Mouse (Mus musculus): ENCODE data around the gene Ift88.
A peak's percentile ranks its signal among the peaks of the same experiment; 100 is the strongest.

Ift88 gene

GRCm38 (mm10) chr14:57423432-57424211 lies at the start of gene Ift88:
TSS of gene Ift88 (plus strand) at chr14:57424062.
- DNase-seq, result peak; percentile 95

- no peak for DNase-seq
Observed at GRCm38 (mm10) chr14:57375205-57375604, 48.7 kb upstream of the Ift88 start.

GRCm38 (mm10) chr14:57376016-57376415 lies 47.8 kb upstream of the Ift88 start:
- no peak for DNase-seq

GRCm38 (mm10) chr14:57376956-57377355 lies 46.9 kb upstream of the Ift88 start:
- DNase-seq, result peak; percentile 79

GRCm38 (mm10) chr14:57377531-57377930 lies 46.3 kb upstream of the Ift88 start:
- no peak for DNase-seq

GRCm38 (mm10) chr14:57385667-57386066 lies 38.2 kb upstream of the Ift88 start:
- DNase-seq, result no peak

- peak; percentile 32 for DNase-seq
Observed at GRCm38 (mm10) chr14:57386758-57387561, 36.9 kb upstream of the Ift88 start.

GRCm38 (mm10) chr14:57391621-57392020 lies 32.2 kb upstream of the Ift88 start:
- DNase-seq, result no peak

GRCm38 (mm10) chr14:57392278-57392677 lies 31.6 kb upstream of the Ift88 start:
- no peak for DNase-seq

- DNase-seq, result peak; percentile 46
Observed at GRCm38 (mm10) chr14:57395470-57395869, 28.4 kb upstream of the Ift88 start.

GRCm38 (mm10) chr14:57397221-57397620 lies 26.6 kb upstream of the Ift88 start:
- DNase-seq, result peak; percentile 49

- DNase-seq, result peak; percentile 98
Observed at GRCm38 (mm10) chr14:57398065-57398757, 25.7 kb upstream of the Ift88 start, which contains the start of gene Cryl1. TSS of gene Cryl1 (minus strand) at chr14:57398529.

GRCm38 (mm10) chr14:57398813-57399427 lies 24.9 kb upstream of the Ift88 start:
- no peak for DNase-seq

- no peak for DNase-seq
Observed at GRCm38 (mm10) chr14:57402815-57403214, 21.0 kb upstream of the Ift88 start.

GRCm38 (mm10) chr14:57407039-57407987 lies 16.5 kb upstream of the Ift88 start:
- DNase-seq, result peak; percentile 75

- DNase-seq, result no peak
Observed at GRCm38 (mm10) chr14:57408100-57408499, 15.8 kb upstream of the Ift88 start.

GRCm38 (mm10) chr14:57409106-57409505 lies 14.8 kb upstream of the Ift88 start:
- no peak for DNase-seq

GRCm38 (mm10) chr14:57412166-57412565 lies 11.7 kb upstream of the Ift88 start:
- no peak for DNase-seq

- no peak for DNase-seq
Observed at GRCm38 (mm10) chr14:57417187-57417586, 6.7 kb upstream of the Ift88 start.

- DNase-seq, result no peak
Observed at GRCm38 (mm10) chr14:57424212-57424561, 325 bp downstream of the Ift88 start.

GRCm38 (mm10) chr14:57430451-57430850 lies 6.6 kb downstream of the Ift88 start:
- no peak for DNase-seq

- no peak for DNase-seq
Observed at GRCm38 (mm10) chr14:57452516-57452915, 28.7 kb downstream of the Ift88 start.
